In genomic region chr11:60351388-60351787, GRCm38 (mm10) we compare ENCODE assay signal across 8 mouse cellular contexts. TPM values are rescaled to one million over a fixed set of nuclear protein-coding genes. Genes with fewer than 3 reads are reported as not detected.
A peak's percentile ranks its signal among the peaks of the same experiment; 100 is the strongest.
DNase-seq lines count a peak whose midpoint lies in the region; ATAC-seq and TF ChIP-seq lines count a peak whose summit lies in the region.

No protein-coding gene starts in this region.

- ATAC-seq in midbrain, embryonic 16.5 days = no peak
- no peak for ATAC-seq in inflammation-experienced regulatory T-cells, adult 6 months

- no peak overlapping the region for H3K27ac ChIP-seq in midbrain, embryonic 16.5 days (ENCODE audit: low read length)

- no peaks in the 10 kb centered on the region for H3K27me3 ChIP-seq in midbrain, embryonic 16.5 days (ENCODE audit: control insufficient read depth, insufficient read depth, low read depth, low read length)

- H3K4me3 ChIP-seq in midbrain, embryonic 16.5 days (ENCODE audit: low read depth, low read length) = peak overlapping the region; percentile 78; the same call in 1 of the 2 replicates

- peak overlapping the region; percentile 81 for H3K4me2 ChIP-seq in midbrain, embryonic 16.5 days (ENCODE audit: low read length)

- peaks cover 17% of the 10 kb centered on the region for H3K4me1 ChIP-seq in midbrain, embryonic 16.5 days (ENCODE audit: control insufficient read depth, insufficient read depth, low read length)

- no peak overlapping the region for H3K9ac ChIP-seq in midbrain, embryonic 16.5 days (ENCODE audit: low read depth, low read length)

- no peak for TF ChIP-seq CTCF in brain, embryonic 14.5 days (IDR thresholded peaks at IDR 0.05; ENCODE audit: borderline replicate concordance, extremely low read depth, insufficient read depth, insufficient read length)

- intact Hi-C loops in left cerebral cortex, postnatal 4 days (cut with DNase I) = no loop called here

- peak; percentile 65 for DNase-seq in kidney, adult 11 months
- no peak for DNase-seq in kidney, postnatal 10 days
- peak; percentile 12 for DNase-seq in brain, embryonic 14.5 days (ENCODE audit: low read depth)
- DNase-seq in kidney, adult 18-20 months = peak; percentile 38
- DNase-seq in layer of hippocampus, adult 9-10 months (ENCODE audit: low spot score) = no peak
- DNase-seq in left cerebral cortex, postnatal 4 days = no peak

- 50% methylated on average over 2 of the region's 2 CpGs for WGBS in midbrain, embryonic 16.5 days

- TF ChIP-seq POLR2A in brain, embryonic 14.5 days (IDR thresholded peaks at IDR 0.05; ENCODE audit: borderline replicate concordance, extremely low read depth, insufficient read depth, insufficient read length, poor library complexity, severe bottlenecking) = no peak

- H3K9me3 ChIP-seq in midbrain, embryonic 16.5 days (replicated peaks; ENCODE audit: control insufficient read depth, low read length, poor library complexity, severe bottlenecking) = no peaks in the 10 kb centered on the region

- no peaks in the 10 kb centered on the region for H3K36me3 ChIP-seq in midbrain, embryonic 16.5 days (ENCODE audit: control insufficient read depth, insufficient read depth, low read length)

RNA-seq across cellular contexts. Expression of gene Tom1l2, which starts 1.3 kb away (rescaled TPM):
- 69.3 and 82.1 TPM in 2 replicates for polyA plus RNA-seq in brain, embryonic 14.5 days (2012; rRNA removed)
- polyA plus RNA-seq in midbrain, embryonic 16.5 days (2015; fragmentation: Nextera tagmentation; extraction: Ambion mirVana) = 66.4 and 74.6 TPM in 2 replicates
- polyA plus RNA-seq in inflammation-experienced regulatory T-cells, adult 6 months (2017; shearing (Covaris generic)) = 10 to 100 TPM in 2 of 3 experiments, 1 to 10 TPM in 1; 8.9 to 34.5 (median 24.4) TPM
- 10 to 100 TPM; 86.8 to 90.6 TPM for total RNA-seq in left cerebral cortex, postnatal 4 days (2021)

RNA-seq across cellular contexts. Expression of gene Drc3, which starts 1.7 kb away (rescaled TPM):
- 6.0 and 7.1 TPM in 2 replicates for polyA plus RNA-seq in brain, embryonic 14.5 days (2012; rRNA removed)
- polyA plus RNA-seq in midbrain, embryonic 16.5 days (2015; fragmentation: Nextera tagmentation; extraction: Ambion mirVana) = 6.6 and 7.1 TPM in 2 replicates
- polyA plus RNA-seq in inflammation-experienced regulatory T-cells, adult 6 months (2017; shearing (Covaris generic)) = under 1 TPM; 0.25 to 0.87 (median 0.42) TPM
- total RNA-seq in left cerebral cortex, postnatal 4 days (2021) = 1 to 10 TPM; 4.7 to 4.8 TPM

Comparison
In these comparisons a context has a peak if more than half of its experiments do, and no peak if none do; other contexts are left out.
1. DNase-seq: peak in kidney, adult 11 months (single experiment), brain, embryonic 14.5 days (single experiment) and kidney, adult 18-20 months (single experiment); none in kidney, postnatal 10 days (single experiment), layer of hippocampus, adult 9-10 months (single experiment) and left cerebral cortex, postnatal 4 days (single experiment).